Mouse (Mus musculus): ENCODE measurements around the gene Zfp61.

- TF ChIP-seq POLR2A (IDR thresholded peaks at IDR 0.05; ENCODE audit: low read depth, low read length): no peak
- TF ChIP-seq CTCF (IDR thresholded peaks at IDR 0.05; ENCODE audit: extremely low read depth, insufficient read depth, insufficient read length, insufficient replicate concordance): no peak
These were observed 25.5 kb upstream of the Zfp61 start for GRCm38 (mm10) chr7:24326273-24327135.

Data from spleen, adult 2 months (tissue).